Mouse (Mus musculus) midbrain, embryonic 15.5 days (tissue): ENCODE data around the gene Psmb6. TPM values are rescaled to one million over a fixed set of nuclear protein-coding genes. Genes with fewer than 3 reads are reported as not detected.
"Not testable (repeated sequence)": the region's sequence is repeated elsewhere in the genome, so short reads cannot be mapped to it uniquely, and the experiment has no call there.

Experiments
- ATAC-seq: fragments of 200-750 bp; cut with Nextera tagmentation; replicated peaks from 2 replicates; pipeline ENCODE4 v1.8.0; 2017; ENCODE audit warnings: moderate TSS enrichment
- H3K27ac ChIP-seq: fragments of 300-500 bp; sonication (generic); 2 replicates; pipeline ENCODE4 v1.5.1; 2015; ENCODE audit warnings: mild to moderate bottlenecking, inconsistent platforms
- H3K27me3 ChIP-seq: fragments of 300-500 bp; sonication (generic); replicated peaks from 2 replicates; pipeline ENCODE4 v1.6.1; 2015; ENCODE audit warnings: inconsistent platforms
- H3K36me3 ChIP-seq: fragments of 300-500 bp; sonication (generic); replicated peaks from 2 replicates; pipeline ENCODE4 v1.6.1; 2015; ENCODE audit warnings: inconsistent platforms
- H3K4me1 ChIP-seq: fragments of 300-500 bp; sonication (generic); 2 replicates; pipeline ENCODE4 v1.6.1; 2015; ENCODE audit warnings: inconsistent platforms
- H3K4me2 ChIP-seq: fragments of 300-500 bp; sonication (generic); 2 replicates; pipeline ENCODE4 v1.6.1; 2015; ENCODE audit warnings: inconsistent platforms, mild to moderate bottlenecking, moderate library complexity
- H3K4me3 ChIP-seq: fragments of 300-500 bp; sonication (generic); 2 replicates; pipeline ENCODE4 v1.5.1; 2015; ENCODE audit warnings: mild to moderate bottlenecking, inconsistent platforms
- H3K9ac ChIP-seq: fragments of 300-500 bp; sonication (generic); 2 replicates; pipeline ENCODE4 v1.6.1; 2015; ENCODE audit warnings: mild to moderate bottlenecking, inconsistent platforms
- H3K9me3 ChIP-seq: fragments of 300-500 bp; sonication (generic); 2 replicates; pipeline ENCODE4 v1.6.1; 2016; ENCODE audit warnings: inconsistent platforms
- WGBS: fragments of 180-500 bp; shearing (Covaris S2); methylation state at CpG from one replicate; pipeline ENCODE4 v1.1.7; 2015; ENCODE audit warnings: mixed read lengths; 5-methylcytosine and 5-hydroxymethylcytosine counted together
- polyA plus RNA-seq: library from polyadenylated mRNA; unstranded; fragments of >200 nt; fragmentation: Nextera tagmentation; extraction: Ambion mirVana; gene quantifications from 2 replicates; pipeline ENCODE4 v1.2.1, GENCODE M21; 2015

Gene Psmb6
- polyA plus RNA-seq, 1 experiment from 2014 or later: 777 TPM

GRCm38 (mm10) chr11:70561937-70562286, 36.7 kb downstream of the Psmb6 start:
- ATAC-seq: no peak
- no peaks in the 10 kb centered on the region for H3K9me3 ChIP-seq
- H3K27ac ChIP-seq: peak overlapping the region; percentile 85
- WGBS: 0% methylated on average over 2 of the region's 2 CpGs
- H3K36me3 ChIP-seq: no peaks in the 10 kb centered on the region
- H3K4me3 ChIP-seq: peak overlapping the region; percentile 97
- peak overlapping the region; percentile 76 for H3K4me2 ChIP-seq
- H3K4me1 ChIP-seq: peaks cover 39% of the 10 kb centered on the region
- no peaks in the 10 kb centered on the region for H3K27me3 ChIP-seq
- H3K9ac ChIP-seq: peak overlapping the region; percentile 96

GRCm38 (mm10) chr11:70562287-70562994, 37.3 kb downstream of the Psmb6 start, which contains the start of gene Mink1:
Mink1 (plus strand) TSS chr11:70562881.
- Histone ChIP-seq H3K4me2 (peak within 1 kb of the TSS; percentile 76), H3K9ac (peak within 1 kb of the TSS; percentile 96), H3K27me3 (no peaks in the 10 kb centered on the region), H3K36me3 (no peaks in the 10 kb centered on the region), H3K4me3 (peak within 1 kb of the TSS; percentile 97), H3K27ac (peak within 1 kb of the TSS; percentile 85), H3K9me3 (no peaks in the 10 kb centered on the region), H3K4me1 (peaks cover 39% of the 10 kb centered on the region)
- peak; percentile 96 for ATAC-seq
- WGBS: under 1% methylated on average over 49 of the region's 57 CpGs

GRCm38 (mm10) chr11:70562995-70563469, 37.9 kb downstream of the Psmb6 start:
- peak overlapping the region; percentile 97 for H3K4me3 ChIP-seq
- no peaks in the 10 kb centered on the region for H3K36me3 ChIP-seq
- peak overlapping the region; percentile 76 for H3K4me2 ChIP-seq
- H3K27me3 ChIP-seq: no peaks in the 10 kb centered on the region
- peak; percentile 63 for ATAC-seq
- H3K9ac ChIP-seq: peak overlapping the region; percentile 96
- peak overlapping the region; percentile 85 for H3K27ac ChIP-seq
- H3K9me3 ChIP-seq: no peaks in the 10 kb centered on the region
- H3K4me1 ChIP-seq: peaks cover 39% of the 10 kb centered on the region
- WGBS: 1% methylated on average over 27 of the region's 31 CpGs

- no peaks in the 10 kb centered on the region for H3K36me3 ChIP-seq
- peak overlapping the region; percentile 97 for H3K4me3 ChIP-seq
- H3K9ac ChIP-seq: peak overlapping the region; percentile 96
- no peaks in the 10 kb centered on the region for H3K27me3 ChIP-seq
- H3K4me1 ChIP-seq: peaks cover 39% of the 10 kb centered on the region
- peak overlapping the region; percentile 85 for H3K27ac ChIP-seq
- H3K4me2 ChIP-seq: peak overlapping the region; percentile 76
- no peaks in the 10 kb centered on the region for H3K9me3 ChIP-seq
- no peak for ATAC-seq
- 4% methylated on average over 25 of the region's 25 CpGs for WGBS
Measured at GRCm38 (mm10) chr11:70563470-70564275, 38.5 kb downstream of the Psmb6 start.

- H3K4me2 ChIP-seq: peak overlapping the region; percentile 76
- no peak overlapping the region for H3K27ac ChIP-seq
- H3K36me3 ChIP-seq: no peaks in the 10 kb centered on the region
- H3K9me3 ChIP-seq: no peaks in the 10 kb centered on the region
- H3K4me1 ChIP-seq: peaks cover 39% of the 10 kb centered on the region
- H3K4me3 ChIP-seq: peak overlapping the region; percentile 97
- H3K27me3 ChIP-seq: no peaks in the 10 kb centered on the region
- no peak for ATAC-seq
- 42% methylated on average over 4 of the region's 4 CpGs for WGBS
- H3K9ac ChIP-seq: peak overlapping the region; percentile 96; the same call in 1 of the 2 replicates
Measured at GRCm38 (mm10) chr11:70564276-70564873, 39.2 kb downstream of the Psmb6 start.

GRCm38 (mm10) chr11:70566586-70566985, 41.4 kb downstream of the Psmb6 start:
- H3K4me2 ChIP-seq: no peak overlapping the region
- H3K4me3 ChIP-seq: no peak overlapping the region
- no peak overlapping the region for H3K27ac ChIP-seq
- WGBS: 62% methylated on average over 7 of the region's 7 CpGs
- H3K9ac ChIP-seq: no peak overlapping the region
- H3K9me3 ChIP-seq: no peaks in the 10 kb centered on the region
- H3K36me3 ChIP-seq: no peaks in the 10 kb centered on the region
- ATAC-seq: no peak
- H3K27me3 ChIP-seq: no peaks in the 10 kb centered on the region
- peaks cover 39% of the 10 kb centered on the region for H3K4me1 ChIP-seq

- H3K36me3 ChIP-seq, H3K9me3 ChIP-seq, H3K4me2 ChIP-seq, ATAC-seq, H3K9ac ChIP-seq, H3K27me3 ChIP-seq, H3K4me3 ChIP-seq, H3K27ac ChIP-seq: not testable (repeated sequence)
- H3K4me1 ChIP-seq: peaks cover 10% of the 10 kb centered on the region
- whole genome bisulfite sequencing: 92% methylated on average over 1 of the region's 1 CpGs
Measured at GRCm38 (mm10) chr11:70570614-70571013, 45.4 kb downstream of the Psmb6 start.

- Histone ChIP-seq H3K36me3 (no peaks in the 10 kb centered on the region), H3K4me3 (no peak overlapping the region), H3K27ac (no peak overlapping the region), H3K9me3 (no peaks in the 10 kb centered on the region), H3K4me2 (no peak overlapping the region), H3K27me3 (no peaks in the 10 kb centered on the region), H3K9ac (no peak overlapping the region), H3K4me1 (peaks cover under 1% of the 10 kb centered on the region; the same call in 1 of the 2 replicates)
- 89% methylated on average over 1 of the region's 1 CpGs for WGBS
- ATAC-seq: no peak
Measured at GRCm38 (mm10) chr11:70571641-70572040, 46.5 kb downstream of the Psmb6 start.

GRCm38 (mm10) chr11:70572348-70572902, 47.3 kb downstream of the Psmb6 start:
- Histone ChIP-seq H3K4me1 (peaks cover 4% of the 10 kb centered on the region), H3K4me2 (no peak overlapping the region), H3K27me3 (no peaks in the 10 kb centered on the region), H3K4me3 (no peak overlapping the region), H3K9me3 (no peaks in the 10 kb centered on the region), H3K36me3 (no peaks in the 10 kb centered on the region), H3K9ac (no peak overlapping the region), H3K27ac (no peak overlapping the region)
- 56% methylated on average over 5 of the region's 5 CpGs for WGBS
- no peak for ATAC-seq

- Histone ChIP-seq H3K9ac (no peak overlapping the region), H3K36me3 (no peaks in the 10 kb centered on the region), H3K4me1 (peaks cover 13% of the 10 kb centered on the region), H3K27me3 (no peaks in the 10 kb centered on the region), H3K27ac (no peak overlapping the region), H3K4me2 (no peak overlapping the region), H3K4me3 (no peak overlapping the region), H3K9me3 (no peaks in the 10 kb centered on the region)
- 55% methylated on average over 6 of the region's 6 CpGs for WGBS
- ATAC-seq: no peak
Measured at GRCm38 (mm10) chr11:70573872-70574271, 48.7 kb downstream of the Psmb6 start.

- no peak for ATAC-seq
- H3K9ac ChIP-seq: no peak overlapping the region
- WGBS: 81% methylated on average over 3 of the region's 3 CpGs
Measured at GRCm38 (mm10) chr11:70577201-70577600, 52.0 kb downstream of the Psmb6 start.

More at GRCm38 (mm10) chr11:70577201-70577600, 52.0 kb downstream of the Psmb6 start:
- no peak overlapping the region for H3K27ac ChIP-seq
- no peaks in the 10 kb centered on the region for H3K9me3 ChIP-seq
- no peak overlapping the region for H3K4me3 ChIP-seq
- no peaks in the 10 kb centered on the region for H3K27me3 ChIP-seq
- peaks cover 13% of the 10 kb centered on the region for H3K4me1 ChIP-seq
- no peaks in the 10 kb centered on the region for H3K36me3 ChIP-seq
- H3K4me2 ChIP-seq: no peak overlapping the region
